Mouse (Mus musculus) retina, postnatal 1 day (tissue): Measurements from ENCODE around the gene Epha3.

Experiments
- DNase-seq: peaks from one replicate; pipeline ENCODE4 v3.0.0-alpha.2; 2012

Gene Epha3

GRCm38 (mm10) chr16:63782101-63782500, 81.9 kb downstream of the Epha3 start:
- DNase-seq, result no peak

GRCm38 (mm10) chr16:63780151-63780550, 83.8 kb downstream of the Epha3 start:
- no peak for DNase-seq

GRCm38 (mm10) chr16:63777811-63778210, 86.2 kb downstream of the Epha3 start:
- DNase-seq, result no peak

GRCm38 (mm10) chr16:63772566-63772965, 91.4 kb downstream of the Epha3 start:
- DNase-seq, result peak; percentile 65

GRCm38 (mm10) chr16:63767589-63767988, 96.4 kb downstream of the Epha3 start:
- DNase-seq, result no peak

- DNase-seq, result peak; percentile 8
These were observed 102.8 kb downstream of the Epha3 start for GRCm38 (mm10) chr16:63761177-63761576.

GRCm38 (mm10) chr16:63760112-63760511, 103.9 kb downstream of the Epha3 start:
- no peak for DNase-seq

GRCm38 (mm10) chr16:63753052-63753451, 110.9 kb downstream of the Epha3 start:
- DNase-seq, result peak; percentile 61

GRCm38 (mm10) chr16:63747817-63748216, 116.2 kb downstream of the Epha3 start:
- DNase-seq, result peak; percentile 28

- DNase-seq, result no peak
These were observed 118.5 kb downstream of the Epha3 start for GRCm38 (mm10) chr16:63745465-63745864.

GRCm38 (mm10) chr16:63743208-63743854, 120.6 kb downstream of the Epha3 start:
- no peak for DNase-seq

GRCm38 (mm10) chr16:63719235-63719634, 144.7 kb downstream of the Epha3 start:
- no peak for DNase-seq

- DNase-seq, result no peak
These were observed 146.7 kb downstream of the Epha3 start for GRCm38 (mm10) chr16:63717317-63717716.

GRCm38 (mm10) chr16:63706912-63707868, 156.8 kb downstream of the Epha3 start:
- no peak for DNase-seq

- no peak for DNase-seq
These were observed 174.6 kb downstream of the Epha3 start for GRCm38 (mm10) chr16:63689371-63689770.

GRCm38 (mm10) chr16:63684211-63684610, 179.8 kb downstream of the Epha3 start:
- no peak for DNase-seq

- peak; percentile 17 for DNase-seq
These were observed 189.5 kb downstream of the Epha3 start for GRCm38 (mm10) chr16:63674426-63674825.

- DNase-seq, result no peak
These were observed 190.6 kb downstream of the Epha3 start for GRCm38 (mm10) chr16:63673236-63673840.

- DNase-seq, result no peak
These were observed 198.0 kb downstream of the Epha3 start for GRCm38 (mm10) chr16:63665897-63666464.

- DNase-seq, result peak; percentile 24
These were observed 205.5 kb downstream of the Epha3 start for GRCm38 (mm10) chr16:63658302-63658974.

- DNase-seq, result no peak
These were observed 206.2 kb downstream of the Epha3 start for GRCm38 (mm10) chr16:63657743-63658142.

- no peak for DNase-seq
These were observed 210.5 kb downstream of the Epha3 start for GRCm38 (mm10) chr16:63653393-63653918.
